Mouse (Mus musculus) left cerebral cortex, postnatal 4 days (tissue): ENCODE measurements at regions not wholly inside any gene's neighbourhood (a gene's known extent, or its start where the extent isn't known, plus 50 kb on each side); places are given as distances from the start of the nearest gene placed in this dataset.

Source experiments
- DNase-seq: peaks from one replicate; pipeline ENCODE4 v3.0.0-alpha.2; 2022
- intact Hi-C: fragments of 180-260 bp; cut with DNase I; formaldehyde crosslinking; loops from one replicate; pipeline ENCODE4 v1.15.1; 2025

- no peak for DNase-seq
- intact Hi-C loops, result no loop called here
Observed at GRCm38 (mm10) chr3:42661956-42662355, 919.5 kb downstream of the D3Ertd751e start.

- no peak for DNase-seq
- intact Hi-C loops, result no loop called here
Observed at GRCm38 (mm10) chr3:42676668-42677398, 934.4 kb downstream of the D3Ertd751e start.

- no peak for DNase-seq
- intact Hi-C loops, result no loop called here
Observed at GRCm38 (mm10) chr3:42694726-42695125, 952.3 kb downstream of the D3Ertd751e start.

- intact Hi-C loops, result no loop called here
Observed at GRCm38 (mm10) chr3:42738910-42739309, 996.5 kb downstream of the D3Ertd751e start.

GRCm38 (mm10) chr3:42753130-42753529 is 1010.7 kb downstream of the D3Ertd751e start:
- DNase-seq, result no peak
- intact Hi-C loops, result no loop called here

More at GRCm38 (mm10) chr3:42738910-42739309, 996.5 kb downstream of the D3Ertd751e start:
- no peak for DNase-seq

GRCm38 (mm10) chr3:42757335-42757734 is 1014.9 kb downstream of the D3Ertd751e start:
- intact Hi-C loops, result no loop called here
- no peak for DNase-seq

GRCm38 (mm10) chr3:42757830-42758385 is 1015.5 kb downstream of the D3Ertd751e start:
- intact Hi-C loops, result no loop called here
- no peak for DNase-seq

- DNase-seq, result no peak
- intact Hi-C loops, result loop anchor here (1.0 kb wide), 1 partner anchor 13 kb away; no protein-coding TSS in a partner anchor
Observed at GRCm38 (mm10) chr3:42762205-42762604, 1019.8 kb downstream of the D3Ertd751e start.

GRCm38 (mm10) chr3:42783478-42783877 is 1041.1 kb downstream of the D3Ertd751e start:
- DNase-seq, result no peak
- intact Hi-C loops, result no loop called here

- intact Hi-C loops, result no loop called here
- DNase-seq, result no peak
Observed at GRCm38 (mm10) chr3:42784203-42784602, 1041.8 kb downstream of the D3Ertd751e start.

GRCm38 (mm10) chr3:42790415-42790814 is 1048.0 kb downstream of the D3Ertd751e start:
- DNase-seq, result no peak
- intact Hi-C loops, result no loop called here

GRCm38 (mm10) chr3:42791878-42792277 is 1049.5 kb downstream of the D3Ertd751e start:
- no peak for DNase-seq
- intact Hi-C loops, result no loop called here

- no peak for DNase-seq
- intact Hi-C loops, result no loop called here
Observed at GRCm38 (mm10) chr3:42830456-42830855, 1088.0 kb downstream of the D3Ertd751e start.

GRCm38 (mm10) chr3:42867370-42867769 is 1125.0 kb downstream of the D3Ertd751e start:
- intact Hi-C loops, result no loop called here
- DNase-seq, result no peak

GRCm38 (mm10) chr3:42878972-42879371 is 1136.6 kb downstream of the D3Ertd751e start:
- no peak for DNase-seq
- intact Hi-C loops, result no loop called here

- no peak for DNase-seq
- intact Hi-C loops, result no loop called here
Observed at GRCm38 (mm10) chr3:42884481-42884880, 1142.1 kb downstream of the D3Ertd751e start.

- DNase-seq, result peak; percentile 45
- intact Hi-C loops, result no loop called here
Observed at GRCm38 (mm10) chr3:42892016-42892699, 1149.7 kb downstream of the D3Ertd751e start.

- intact Hi-C loops, result no loop called here
Observed at GRCm38 (mm10) chr3:42895787-42896186, 1153.4 kb downstream of the D3Ertd751e start.

GRCm38 (mm10) chr3:42897936-42898335 is 1155.5 kb downstream of the D3Ertd751e start:
- no peak for DNase-seq
- intact Hi-C loops, result no loop called here

More at GRCm38 (mm10) chr3:42895787-42896186, 1153.4 kb downstream of the D3Ertd751e start:
- DNase-seq, result no peak

- DNase-seq, result no peak
- intact Hi-C loops, result no loop called here
Observed at GRCm38 (mm10) chr3:42898934-42899333, 1156.5 kb downstream of the D3Ertd751e start.

- DNase-seq, result no peak
- intact Hi-C loops, result no loop called here
Observed at GRCm38 (mm10) chr3:42900984-42901383, 1158.6 kb downstream of the D3Ertd751e start.

GRCm38 (mm10) chr3:42906246-42906645 is 1163.8 kb downstream of the D3Ertd751e start:
- intact Hi-C loops, result no loop called here
- no peak for DNase-seq
